Mouse (Mus musculus): Measurements from ENCODE around the gene Fam45a.
A peak's percentile ranks its signal among the peaks of the same experiment; 100 is the strongest.
"Not testable (repeated sequence)": the region's sequence is repeated elsewhere in the genome, so short reads cannot be mapped to it uniquely, and the experiment has no call there.

The Fam45a gene

DNA sequence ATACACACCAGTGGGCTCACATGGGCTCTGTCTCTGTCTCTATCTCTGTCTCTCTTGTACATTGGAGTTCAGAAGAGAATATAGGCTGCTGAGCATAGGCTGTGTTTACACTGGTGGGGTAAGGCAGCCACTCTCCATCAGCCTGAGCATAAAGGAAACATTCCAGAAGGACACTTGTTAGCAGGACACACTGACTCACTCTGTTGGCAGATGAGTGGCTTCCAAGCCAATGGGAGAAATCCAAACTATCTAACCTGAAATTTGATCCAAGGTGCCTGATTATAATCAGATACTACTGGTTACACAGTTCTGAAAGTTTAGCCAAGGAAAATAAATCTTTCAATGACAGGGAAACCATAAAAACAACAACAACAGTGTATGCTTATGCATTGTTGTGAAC lies 34.3 kb downstream of the Fam45a start:
- no peak for DNase-seq (ENCODE audit: low read depth)

DNA sequence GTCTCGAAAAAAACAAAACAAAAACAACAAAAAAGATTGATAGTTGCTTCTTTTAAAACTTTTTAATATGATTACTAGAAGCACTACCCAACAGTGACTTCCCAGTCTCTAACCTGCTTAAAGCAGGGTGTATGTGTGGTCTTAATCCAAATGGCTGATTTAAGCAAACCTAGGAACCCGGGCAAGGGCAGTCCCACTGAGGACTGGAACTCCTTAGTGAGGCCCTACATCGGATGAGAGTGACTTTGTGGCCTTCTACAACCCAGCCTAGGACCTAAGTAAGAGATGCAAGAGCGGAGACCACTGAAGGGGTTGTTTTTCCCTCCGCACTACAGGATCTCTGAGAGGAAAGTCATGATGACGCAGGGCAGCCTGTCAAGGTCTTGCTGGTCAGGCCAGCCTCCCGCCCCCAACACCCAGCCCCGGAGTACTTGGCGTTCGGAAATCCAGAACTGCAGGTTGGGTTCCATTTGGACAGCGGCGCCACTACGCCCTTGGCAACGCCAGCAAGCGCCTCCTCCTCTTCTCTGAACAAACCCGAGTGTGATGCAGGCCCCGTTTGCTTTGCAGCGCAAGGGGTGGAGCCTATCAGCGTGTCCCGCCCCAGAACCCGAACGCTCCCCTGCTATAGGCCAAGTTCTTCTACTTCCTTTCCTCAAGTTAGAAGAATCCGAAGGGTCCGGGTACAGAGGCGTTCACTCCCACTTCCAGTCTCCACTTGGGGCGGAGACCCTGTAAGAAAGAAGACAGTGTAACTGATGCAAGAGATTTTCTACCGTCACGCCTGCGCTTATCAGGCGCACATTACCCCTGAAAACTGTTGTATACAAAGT lies 49.7 kb downstream of the Fam45a start, which contains the start of gene Sfxn4:
Gene Sfxn4 (minus strand): TSS at position 612 of the 833 bp plus-strand sequence.
- DNase-seq (ENCODE audit: low read depth), result peak; percentile 93

DNA sequence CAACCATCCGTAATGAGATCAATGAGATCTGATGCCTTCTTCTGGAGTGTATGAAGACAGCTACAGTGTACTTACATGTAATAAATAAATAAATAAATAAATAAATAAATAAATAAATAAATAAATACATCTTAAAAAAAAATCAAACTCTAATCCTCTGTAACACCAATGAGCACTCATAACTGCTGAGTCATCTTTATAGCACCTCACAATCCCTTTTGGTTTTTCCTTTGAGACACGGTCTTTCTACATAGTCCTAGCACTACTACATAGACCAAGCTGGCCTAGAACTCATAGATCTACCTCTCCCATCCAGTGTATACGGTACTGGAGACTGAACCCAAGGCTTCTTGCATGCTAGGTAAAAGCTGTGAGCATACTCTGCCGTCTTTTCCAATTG lies 54.8 kb downstream of the Fam45a start:
- DNase-seq (ENCODE audit: low read depth), result not testable (repeated sequence)

DNA sequence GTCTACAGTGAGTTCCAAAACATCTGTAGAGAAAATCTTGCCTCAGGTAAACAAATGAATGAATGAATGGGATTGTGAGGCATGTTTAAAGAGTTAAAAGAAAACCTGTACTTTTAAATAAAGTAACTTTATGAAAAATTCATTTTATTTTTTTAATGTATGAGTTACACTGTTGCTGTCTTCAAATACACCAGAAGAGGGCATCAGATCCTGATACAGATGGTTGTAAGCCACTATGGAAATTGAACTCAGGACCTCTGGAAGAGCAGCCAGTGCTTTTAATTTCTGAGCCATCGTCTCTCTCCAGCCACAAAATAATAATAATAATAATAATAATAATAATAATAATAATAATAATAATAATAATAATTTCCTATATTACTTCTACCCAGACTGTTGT lies 59.1 kb downstream of the Fam45a start:
- DNase-seq (ENCODE audit: low read depth), result no peak

DNA sequence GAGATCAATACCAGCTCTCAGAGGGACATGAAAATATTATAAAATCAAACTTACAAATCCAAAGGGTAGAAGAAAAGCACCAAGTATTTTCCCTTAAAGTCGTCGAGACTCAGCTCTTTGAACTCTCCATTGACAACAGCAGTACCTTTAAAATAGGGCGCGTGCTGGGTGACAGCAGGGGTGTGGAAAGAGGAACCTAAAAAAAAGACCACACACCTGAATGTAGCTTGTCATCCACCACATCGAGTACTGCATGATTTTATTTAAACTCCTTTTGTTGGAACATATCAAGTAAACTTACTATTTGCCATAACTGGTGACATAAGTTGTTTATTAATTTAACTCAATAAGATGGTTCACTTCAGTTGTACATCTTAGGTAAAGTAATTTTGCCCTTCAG lies 60.0 kb downstream of the Fam45a start:
- no peak for DNase-seq (ENCODE audit: low read depth)

DNA sequence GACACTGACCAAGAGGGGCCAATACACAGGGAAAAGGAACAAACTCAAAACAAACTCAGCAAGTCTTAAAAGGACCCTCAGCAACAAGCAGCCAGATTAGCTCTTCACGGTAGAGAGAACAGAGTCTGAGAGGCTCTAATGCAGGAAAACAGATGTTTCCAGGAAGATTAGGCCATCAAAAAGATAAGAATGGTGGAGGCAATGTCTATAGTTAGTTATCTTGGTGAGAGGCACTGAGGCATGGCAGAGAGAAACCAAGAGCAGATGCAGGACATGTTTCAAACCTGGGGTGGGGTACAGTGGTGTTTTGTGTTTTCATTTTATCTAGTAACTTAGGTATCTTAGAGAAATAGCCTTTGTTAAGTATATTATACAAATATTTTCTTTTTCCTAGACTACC lies 60.9 kb downstream of the Fam45a start:
- DNase-seq (ENCODE audit: low read depth), result no peak

DNA sequence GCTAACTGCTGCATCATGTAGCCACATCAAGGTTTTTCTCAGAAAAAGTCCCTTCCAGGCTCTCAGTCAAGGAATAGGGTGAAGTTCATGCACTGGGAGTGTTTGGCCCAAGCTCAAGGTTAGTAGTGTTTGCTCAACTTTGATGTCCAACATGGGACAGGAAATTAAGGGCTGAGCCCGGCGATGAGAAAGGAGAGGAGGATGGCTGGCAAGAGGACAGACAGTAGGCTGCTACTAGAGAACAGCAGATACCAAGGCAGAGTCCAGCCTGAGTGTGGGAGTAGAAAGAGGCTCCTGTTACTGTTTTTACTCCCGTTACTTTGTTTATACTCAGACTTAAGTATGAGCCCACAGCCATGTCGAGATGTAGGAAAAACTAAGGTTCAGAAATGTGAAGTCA lies 62.1 kb downstream of the Fam45a start:
- DNase-seq (ENCODE audit: low read depth), result no peak

DNA sequence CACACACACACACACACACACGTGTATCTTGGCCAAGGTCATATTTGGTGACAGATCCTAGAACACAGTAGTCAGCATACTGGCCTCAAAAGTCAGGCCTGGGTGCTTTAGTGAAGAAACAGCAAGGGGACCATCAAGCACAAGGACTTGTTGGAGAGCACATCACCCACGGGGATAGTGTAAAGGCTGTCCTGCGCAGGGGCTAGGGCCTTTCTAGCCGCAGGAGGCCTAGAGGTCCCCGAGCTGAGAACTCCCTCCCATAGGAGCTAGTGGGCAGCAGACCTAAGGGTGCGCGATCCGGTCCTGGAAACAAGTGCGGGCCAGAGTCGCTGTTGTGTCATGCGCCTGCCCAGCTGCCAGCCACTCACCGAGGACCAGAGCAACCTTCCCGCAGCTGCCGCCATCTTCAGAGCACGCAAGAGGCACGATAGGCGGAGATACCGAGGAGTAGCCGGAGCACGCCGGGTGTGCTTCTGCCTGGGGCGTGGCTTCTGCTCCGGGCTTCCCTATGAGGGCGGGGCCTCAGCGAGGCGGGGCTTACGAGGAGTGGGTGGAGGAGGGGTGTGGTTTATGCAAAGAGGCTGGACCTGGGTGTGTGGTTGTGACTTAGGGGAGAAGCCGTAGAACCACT lies 62.8 kb downstream of the Fam45a start, which contains the start of gene Prdx3:
Gene Prdx3 (minus strand): TSS at position 493 of the 631 bp plus-strand sequence.
- peak; percentile 84 for DNase-seq (ENCODE audit: low read depth)

DNA sequence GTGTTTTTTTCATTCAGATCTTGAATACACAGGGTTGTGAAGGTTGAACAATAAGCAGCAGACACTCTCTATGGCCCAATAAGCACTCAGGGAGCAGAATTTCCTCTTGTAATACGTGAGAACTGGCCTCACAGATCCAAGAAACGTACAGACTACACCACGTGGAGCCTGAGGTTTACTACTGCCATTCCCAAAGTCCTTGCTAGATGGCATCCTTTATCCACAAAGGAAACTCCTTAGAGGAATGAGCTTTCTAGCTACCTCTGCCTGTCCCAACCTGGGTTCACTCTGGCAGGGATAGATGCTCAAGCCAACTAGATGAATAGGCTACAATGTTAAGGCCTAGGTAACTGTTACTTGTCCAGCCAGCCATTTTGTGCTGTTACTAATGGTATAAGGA lies 71.7 kb downstream of the Fam45a start:
- DNase-seq (ENCODE audit: low read depth), result no peak

All from fibroblast of lung, adult 2 months (primary cell).